Mouse (Mus musculus): ENCODE measurements around the gene Klhdc4.

- TF ChIP-seq CTCF (IDR thresholded peaks at IDR 0.05; ENCODE audit: borderline replicate concordance, control insufficient read depth, extremely low read depth, insufficient read depth, low read length, poor library complexity), result no peak
- TF ChIP-seq POLR2A (IDR thresholded peaks at IDR 0.05; ENCODE audit: control insufficient read depth, extremely low read depth, insufficient read depth, low read length, poor library complexity), result no peak
Measured at GRCm38 (mm10) chr8:121875517-121875916, 46.1 kb upstream of the Klhdc4 start.

Measured in thymus, adult 2 months (tissue).